Mouse (Mus musculus) CH12.LX (cell line): ENCODE measurements at regions not wholly inside any gene's neighbourhood (a gene's known extent, or its start where the extent isn't known, plus 50 kb on each side); places are given as distances from the start of the nearest gene placed in this dataset.

Experiments
- DNase-seq: peaks from one replicate; pipeline ENCODE4 v3.0.0-alpha.2; 2013; ENCODE audit errors: extremely low read depth
- H3K27ac ChIP-seq: 2 replicates; pipeline ENCODE4 v1.5.1; 2012; ENCODE audit warnings: low read depth, mild to moderate bottlenecking, control low read depth, moderate library complexity; ENCODE audit not compliant: insufficient read depth
- H3K27me3 ChIP-seq: replicated peaks from 2 replicates; pipeline ENCODE3; 2012; ENCODE audit warnings: inconsistent platforms
- H3K36me3 ChIP-seq, 2 experiments: replicated peaks in 1 of 2; 2 replicates each; pipeline versions ENCODE3 to v1.6.1; 2012; ENCODE audit warnings: inconsistent platforms in 1 of 2, low read length in 1 of 2, mild to moderate bottlenecking in 1 of 2, mixed read lengths in 1 of 2, moderate library complexity in 1 of 2; ENCODE audit not compliant: control insufficient read depth in 1 of 2, insufficient read depth in 1 of 2
- H3K4me1 ChIP-seq, 2 experiments: 2 replicates each; pipeline ENCODE4 v1.6.1; 2012; ENCODE audit warnings: inconsistent platforms in 1 of 2, moderate library complexity in 1 of 2; ENCODE audit not compliant: insufficient read depth in 2 of 2, control insufficient read depth in 1 of 2
- H3K4me2 ChIP-seq: 2 replicates; pipeline ENCODE4 v1.6.1; 2012; ENCODE audit warnings: low read depth, mild to moderate bottlenecking, control low read depth; ENCODE audit not compliant: poor library complexity, insufficient read depth, severe bottlenecking
- H3K4me3 ChIP-seq, 3 experiments: fragments of 150-350 bp in 1 of 3; sonication (generic) in 1 of 3; replicated peaks in 1 of 3; 2 replicates each; pipeline versions ENCODE3 to v1.5.1; 2011 to 2012; ENCODE audit warnings: low read depth in 2 of 3, low read length in 2 of 3, mild to moderate bottlenecking in 2 of 3, moderate library complexity in 2 of 3, control low read depth in 1 of 3, improper control_type of control experiment in 1 of 3, inconsistent platforms in 1 of 3, mixed read lengths in 1 of 3; ENCODE audit not compliant: poor library complexity in 1 of 3
- H3K79me2 ChIP-seq: replicated peaks from 2 replicates; pipeline ENCODE4 v1.6.1; 2012; ENCODE audit warnings: mild to moderate bottlenecking, moderate library complexity; ENCODE audit not compliant: control insufficient read depth, poor library complexity, insufficient read depth, severe bottlenecking; ENCODE audit errors: extremely low read depth
- H3K9ac ChIP-seq: 2 replicates; pipeline ENCODE4 v1.6.1; 2012; ENCODE audit warnings: low read depth, mild to moderate bottlenecking, control low read depth, moderate library complexity; ENCODE audit not compliant: insufficient read depth
- H3K9me3 ChIP-seq: replicated peaks from 2 replicates; pipeline ENCODE3; 2012; ENCODE audit warnings: low read length, inconsistent platforms, mixed read lengths
- BHLHE40 ChIP-seq: IDR thresholded peaks from 2 replicates; pipeline ENCODE4 v1.6.1; 2011; ENCODE audit warnings: mild to moderate bottlenecking, low read depth, low read length, improper control_type of control experiment
- CHD1 ChIP-seq: IDR thresholded peaks from 2 replicates; pipeline ENCODE4 v1.6.1; 2012; ENCODE audit warnings: low read depth, low read length, improper control_type of control experiment, inconsistent platforms
- CHD2 ChIP-seq: IDR thresholded peaks from 2 replicates; pipeline ENCODE4 v1.6.1; 2011; ENCODE audit warnings: low read length, improper control_type of control experiment
- E2F4 ChIP-seq: IDR thresholded peaks from 2 replicates; pipeline ENCODE4 v1.6.1; 2011; ENCODE audit warnings: low read depth, low read length, improper control_type of control experiment; ENCODE audit not compliant: insufficient replicate concordance
- ELF1 ChIP-seq: IDR thresholded peaks from 2 replicates; pipeline ENCODE4 v1.6.1; 2014; ENCODE audit warnings: low read depth, mild to moderate bottlenecking, inconsistent platforms, low read length, improper control_type of control experiment
- EP300 ChIP-seq: IDR thresholded peaks from 2 replicates; pipeline ENCODE4 v1.6.1; 2011; ENCODE audit warnings: low read length, improper control_type of control experiment
- ETS1 ChIP-seq: conservative IDR thresholded peaks from 2 replicates; pipeline ENCODE4 v1.6.1; 2012; ENCODE audit warnings: low read depth, mild to moderate bottlenecking, inconsistent platforms, low read length, improper control_type of control experiment, moderate library complexity
- HCFC1 ChIP-seq: IDR thresholded peaks from 2 replicates; pipeline ENCODE4 v1.6.1; 2012; ENCODE audit warnings: low read depth, mild to moderate bottlenecking, inconsistent platforms, low read length, improper control_type of control experiment
- IRF4 ChIP-seq: IDR thresholded peaks from 2 replicates; pipeline ENCODE4 v1.6.1; 2014; ENCODE audit warnings: low read depth, mild to moderate bottlenecking, inconsistent platforms, low read length, improper control_type of control experiment
- JUN ChIP-seq: IDR thresholded peaks from 2 replicates; pipeline ENCODE4 v1.6.1; 2011; ENCODE audit warnings: low read depth, mild to moderate bottlenecking, low read length, improper control_type of control experiment, moderate library complexity; ENCODE audit not compliant: insufficient read depth
- JUND ChIP-seq: conservative IDR thresholded peaks from 2 replicates; pipeline ENCODE4 v1.6.1; 2011; ENCODE audit warnings: low read depth, low read length, improper control_type of control experiment
- KAT2A ChIP-seq: IDR thresholded peaks from 2 replicates; pipeline ENCODE4 v1.6.1; 2012; ENCODE audit warnings: low read length, improper control_type of control experiment, inconsistent platforms; ENCODE audit not compliant: insufficient replicate concordance
- MAFK ChIP-seq: IDR thresholded peaks from 2 replicates; pipeline ENCODE4 v1.6.1; 2011; ENCODE audit warnings: low read length, improper control_type of control experiment; ENCODE audit not compliant: insufficient replicate concordance
- MAX ChIP-seq: IDR thresholded peaks from 2 replicates; pipeline ENCODE4 v1.6.1; 2011; ENCODE audit warnings: low read length, improper control_type of control experiment
- MEF2A ChIP-seq: IDR thresholded peaks from 2 replicates; pipeline ENCODE4 v1.6.1; 2014; ENCODE audit warnings: low read depth, mild to moderate bottlenecking, inconsistent platforms, low read length, improper control_type of control experiment, borderline replicate concordance
- NRF1 ChIP-seq: IDR thresholded peaks from 2 replicates; pipeline ENCODE4 v1.6.1; 2014; ENCODE audit warnings: low read depth, mild to moderate bottlenecking, inconsistent platforms, low read length, improper control_type of control experiment, moderate library complexity
- PAX5 ChIP-seq: IDR thresholded peaks from 2 replicates; pipeline ENCODE4 v1.6.1; 2012; ENCODE audit warnings: low read length, inconsistent platforms, mixed read lengths
- POLR2AphosphoS2 ChIP-seq: IDR thresholded peaks from 2 replicates; pipeline ENCODE4 v1.6.1; 2011; ENCODE audit warnings: low read depth, low read length, improper control_type of control experiment
- RCOR1 ChIP-seq: conservative IDR thresholded peaks from 2 replicates; pipeline ENCODE4 v1.6.1; 2012; ENCODE audit warnings: low read depth, mild to moderate bottlenecking, inconsistent platforms, low read length, improper control_type of control experiment
- TCF12 ChIP-seq: IDR thresholded peaks from 2 replicates; pipeline ENCODE4 v1.6.1; 2014; ENCODE audit warnings: low read depth, mild to moderate bottlenecking, inconsistent platforms, low read length, improper control_type of control experiment
- USF2 ChIP-seq: conservative IDR thresholded peaks from 2 replicates; pipeline ENCODE4 v1.6.1; 2011; ENCODE audit warnings: low read depth, low read length, improper control_type of control experiment
- ZMIZ1 ChIP-seq: IDR thresholded peaks from 2 replicates; pipeline ENCODE4 v1.6.1; 2012; ENCODE audit warnings: low read depth, mild to moderate bottlenecking, inconsistent platforms, low read length, improper control_type of control experiment
- ZNF384 ChIP-seq: IDR thresholded peaks from 2 replicates; pipeline ENCODE4 v1.6.1; 2012; ENCODE audit warnings: low read depth, low read length, improper control_type of control experiment, inconsistent platforms
- dilution Hi-C: fragments of 300-500 bp; cut with MboI; formaldehyde crosslinking; loops from 2 replicates; pipeline ENCODE4 v1.14.3; 2020; ENCODE audit warnings: low sequenced_read_pairs; ENCODE audit not compliant: extremely low pct_unique_long_range_greater_than_20kb, extremely low pct_ligation_motif_present
- in situ Hi-C: fragments of 300-500 bp; cut with MboI; formaldehyde crosslinking; loops from 3 replicates; pipeline ENCODE4 v1.14.3; 2019; ENCODE audit warnings: low sequenced_read_pairs, low pct_ligation_motif_present, low pct_unique_long_range_greater_than_20kb, mixed read lengths

GRCm38 (mm10) chr10:19078047-19078446 lies 62.6 kb upstream of the Tnfaip3 start (continued):
- TF ChIP-seq CHD1 (no peak), PAX5 (no peak), IRF4 (peak; percentile 62), NRF1 (no peak), BHLHE40 (peak; percentile 69), JUND (0 out of 2 replicates have a peak, but pooled peaks have one; percentile 28), USF2 (peak; percentile 65)

GRCm38 (mm10) chr10:19068377-19068776 lies 52.9 kb upstream of the Tnfaip3 start:
- Histone ChIP-seq H3K27me3 (no peaks in the 10 kb centered on the region), H3K9ac (peak overlapping the region; percentile 19; the same call in 1 of the 2 replicates), H3K79me2 (no peaks in the 10 kb centered on the region), H3K9me3 (no peaks in the 10 kb centered on the region), H3K27ac (no peak overlapping the region), H3K4me2 (peak overlapping the region; percentile 65), H3K4me3 (peak overlapping the region in 1 of 3 experiments; percentile 15), H3K36me3 (no peaks in the 10 kb centered on the region), H3K4me1 (peaks cover 14 to 44% of the 10 kb centered on the region in 2 experiments)
- TF ChIP-seq HCFC1 (peak; percentile 41; the same call in 1 of the 2 replicates), CHD2 (peak; percentile 63; the same call in 1 of the 2 replicates), KAT2A (no peak), MAX (0 out of 2 replicates have a peak, but pooled peaks have one; percentile 39), POLR2AphosphoS2 (no peak), MAFK (peak; percentile 59; the same call in 1 of the 2 replicates), ETS1 (peak; percentile 87), EP300 (peak; percentile 88), NRF1 (no peak), ZNF384 (peak; percentile 77), RCOR1 (0 out of 2 replicates have a peak, but pooled peaks have one; percentile 61), MEF2A (peak; percentile 81), BHLHE40 (peak; percentile 73), E2F4 (no peak), TCF12 (peak; percentile 74; the same call in 1 of the 2 replicates), JUND (peak; percentile 79), ELF1 (peak; percentile 50; the same call in 1 of the 2 replicates), IRF4 (peak; percentile 95), USF2 (no peak), ZMIZ1 (no peak), JUN (peak; percentile 74)
- in situ Hi-C loops, result no loop called here
- dilution Hi-C loops, result no loop called here
- DNase-seq, result no peak
